Comparison of ENCODE assay signal across 22 mouse cellular contexts in the genomic region with DNA sequence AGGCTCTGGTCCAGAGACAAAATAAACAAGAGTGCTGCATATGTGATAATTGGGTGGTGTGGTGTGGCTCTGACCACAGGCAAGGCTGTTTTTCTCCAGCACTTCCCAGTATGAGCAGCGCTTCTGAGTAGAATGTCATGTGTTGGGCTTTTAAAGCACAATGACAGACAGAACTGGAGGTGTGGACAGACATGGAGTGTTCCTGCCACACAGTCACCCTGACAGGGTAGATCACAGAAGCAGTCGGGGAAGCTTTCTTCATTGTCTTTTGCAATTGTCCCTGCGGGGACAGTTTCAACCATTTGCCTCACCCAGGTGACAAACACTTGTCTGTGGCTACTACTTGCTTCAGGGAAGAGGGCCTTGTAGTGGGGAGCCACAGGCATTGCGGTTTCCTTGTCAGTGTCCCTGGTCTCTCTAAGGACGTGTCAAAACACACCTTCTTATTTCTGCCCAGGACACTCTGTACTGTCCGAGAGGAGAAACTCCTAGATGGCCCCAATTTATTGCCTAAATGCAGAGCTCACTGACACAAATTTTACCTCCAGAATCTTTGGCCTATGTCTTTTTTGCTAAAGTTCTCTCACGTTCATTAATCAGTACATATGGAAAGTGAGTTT.
A peak's percentile ranks its signal among the peaks of the same experiment; 100 is the strongest.
DNase-seq lines count a peak whose midpoint lies in the region; ATAC-seq and TF ChIP-seq lines count a peak whose summit lies in the region.
"Had no signal": no experiment of that assay in that cellular context is flagged by ENCODE, and none has a peak within 500 bp of the region (broad histone marks: within the 10 kb centered on the region; RNA-seq: fewer than 3 reads in every experiment).

No protein-coding gene starts in this region.

- no peaks in the 10 kb centered on the region for H3K36me3 ChIP-seq in heart, embryonic 10.5 days
- no peaks in the 10 kb centered on the region for H3K36me3 ChIP-seq in lung, embryonic 14.5 days (ENCODE audit: insufficient read depth)
- no peaks in the 10 kb centered on the region for H3K36me3 ChIP-seq in heart, postnatal 0 days (replicated peaks; ENCODE audit: control insufficient read depth, insufficient read depth, low read length)
- H3K36me3 ChIP-seq in forebrain, postnatal 0 days (ENCODE audit: insufficient read depth), result no peaks in the 10 kb centered on the region
- H3K36me3 ChIP-seq: embryonic facial prominence, embryonic 12.5 days; limb, embryonic 12.5 days; midbrain, embryonic 12.5 days; neural tube, embryonic 13.5 days had no signal

- no peaks in the 10 kb centered on the region for H3K27me3 ChIP-seq in heart, embryonic 10.5 days (ENCODE audit: insufficient read depth, poor library complexity, severe bottlenecking)
- no peaks in the 10 kb centered on the region for H3K27me3 ChIP-seq in lung, embryonic 14.5 days (ENCODE audit: insufficient read depth, low read length)
- no peaks in the 10 kb centered on the region for H3K27me3 ChIP-seq in heart, postnatal 0 days (ENCODE audit: control insufficient read depth, insufficient read depth, low read length)
- no peaks in the 10 kb centered on the region for H3K27me3 ChIP-seq in forebrain, postnatal 0 days (ENCODE audit: insufficient read depth, low read length)
- H3K27me3 ChIP-seq: embryonic facial prominence, embryonic 12.5 days; limb, embryonic 12.5 days; midbrain, embryonic 12.5 days; neural tube, embryonic 13.5 days had no signal

- no peak for TF ChIP-seq CTCF in lung, embryonic 14.5 days (IDR thresholded peaks at IDR 0.05; ENCODE audit: low read depth)
- TF ChIP-seq CTCF in lung, adult 2 months (IDR thresholded peaks at IDR 0.05; ENCODE audit: insufficient read depth, low read length), result no peak
- no peak for TF ChIP-seq CTCF in heart, postnatal 0 days (IDR thresholded peaks at IDR 0.05; ENCODE audit: low read depth)
- no peak for TF ChIP-seq CTCF in forebrain, postnatal 0 days (IDR thresholded peaks at IDR 0.05; ENCODE audit: low read depth)

- DNase-seq in heart, embryonic 10.5 days (ENCODE audit: low spot score), result no peak
- DNase-seq in heart, postnatal 4 days, result no peak
- DNase-seq in lung, embryonic 14.5 days, result no peak
- DNase-seq in lung, adult 2 months, result no peak
- peak; percentile 19 for DNase-seq in heart, postnatal 0 days (ENCODE audit: low spot score)
- DNase-seq in forebrain, postnatal 0 days, result no peak
- no peak for DNase-seq in spleen, postnatal 14 days (ENCODE audit: low spot score in 2 of 2)
- DNase-seq: adrenal gland, adult 8-10 months; B cell, adult 2 months; cerebellum, adult 2 months; kidney, adult 11 months; kidney, postnatal 36 days; layer of hippocampus, adult 9-11 months; right cerebral cortex, postnatal 14 days; thymus, postnatal 25 days had no signal

- WGBS in heart, embryonic 10.5 days, result 24% methylated on average over 7 of the region's 7 CpGs
- WGBS in lung, embryonic 14.5 days, result 47% methylated on average over 7 of the region's 7 CpGs
- WGBS in lung, adult 2 months, result 77% methylated on average over 7 of the region's 7 CpGs
- 36% methylated on average over 7 of the region's 7 CpGs for WGBS in heart, postnatal 0 days
- WGBS in forebrain, postnatal 0 days, result 93% methylated on average over 7 of the region's 7 CpGs

- H3K9ac ChIP-seq in lung, embryonic 14.5 days, result no peak overlapping the region
- no peak overlapping the region for H3K9ac ChIP-seq in heart, postnatal 0 days (replicated peaks; ENCODE audit: low read depth, low read length)
- no peak overlapping the region for H3K9ac ChIP-seq in forebrain, postnatal 0 days
- H3K9ac ChIP-seq: embryonic facial prominence, embryonic 12.5 days; hindbrain, embryonic 14.5 days; limb, embryonic 12.5 days; midbrain, embryonic 12.5 days; neural tube, embryonic 13.5 days had no signal

- no peak for TF ChIP-seq EP300 in heart, postnatal 0 days (IDR thresholded peaks at IDR 0.05; ENCODE audit: low read depth)

- ATAC-seq in lung, embryonic 14.5 days (ENCODE audit: insufficient read depth), result peak; percentile 50; the same call in 1 of the 2 replicates
- peak; percentile 46 for ATAC-seq in heart, postnatal 0 days (ENCODE audit: insufficient read depth, low read depth)
- peak; percentile 84 for ATAC-seq in megakaryocyte, adult 5-6 weeks (ENCODE audit: poor library complexity, severe bottlenecking)
- no peak for ATAC-seq in forebrain, postnatal 0 days

- 0 out of 2 replicates have a peak overlapping the region, but pooled peaks have one; percentile 59 for H3K27ac ChIP-seq in heart, embryonic 10.5 days
- no peak overlapping the region for H3K27ac ChIP-seq in lung, embryonic 14.5 days (ENCODE audit: low read depth)
- H3K27ac ChIP-seq in heart, postnatal 0 days (ENCODE audit: low read depth), result 0 out of 2 replicates have a peak overlapping the region, but pooled peaks have one; percentile 31
- H3K27ac ChIP-seq in forebrain, postnatal 0 days (ENCODE audit: low read depth, low read length), result no peak overlapping the region
- H3K27ac ChIP-seq: embryonic facial prominence, embryonic 12.5 days; hindbrain, embryonic 14.5 days; limb, embryonic 12.5 days; midbrain, embryonic 12.5 days; neural tube, embryonic 13.5 days; stomach, postnatal 0 days had no signal

- TF ChIP-seq POLR2A in lung, adult 2 months (IDR thresholded peaks at IDR 0.05; ENCODE audit: borderline replicate concordance, extremely low read depth, low read depth, low read length), result no peak

- peaks cover 34% of the 10 kb centered on the region for H3K4me1 ChIP-seq in heart, embryonic 10.5 days
- peaks cover 5% of the 10 kb centered on the region; the same call in 1 of the 2 replicates for H3K4me1 ChIP-seq in lung, embryonic 14.5 days (ENCODE audit: insufficient read depth)
- no peaks in the 10 kb centered on the region; the same call in 1 of the 2 replicates for H3K4me1 ChIP-seq in lung, adult 2 months (ENCODE audit: control insufficient read depth, insufficient read depth, low read length)
- H3K4me1 ChIP-seq in heart, postnatal 0 days (ENCODE audit: control insufficient read depth, insufficient read depth), result peaks cover 12% of the 10 kb centered on the region; the same call in 1 of the 2 replicates
- H3K4me1 ChIP-seq in forebrain, postnatal 0 days (ENCODE audit: insufficient read depth), result no peaks in the 10 kb centered on the region

- H3K4me2 ChIP-seq in lung, embryonic 14.5 days, result no peak overlapping the region
- H3K4me2 ChIP-seq in heart, postnatal 0 days (ENCODE audit: low read depth, low read length), result no peak overlapping the region
- H3K4me2 ChIP-seq in forebrain, postnatal 0 days (ENCODE audit: low read depth), result no peak overlapping the region
- H3K4me2 ChIP-seq: embryonic facial prominence, embryonic 12.5 days; hindbrain, embryonic 14.5 days; limb, embryonic 12.5 days; midbrain, embryonic 12.5 days; neural tube, embryonic 13.5 days had no signal

- no peak overlapping the region for H3K4me3 ChIP-seq in heart, embryonic 10.5 days
- no peak overlapping the region for H3K4me3 ChIP-seq in lung, embryonic 14.5 days (ENCODE audit: low read depth, low read length)
- H3K4me3 ChIP-seq in lung, adult 2 months (replicated peaks; ENCODE audit: extremely low read depth, low read depth, low read length), result no peak overlapping the region
- no peak overlapping the region for H3K4me3 ChIP-seq in heart, postnatal 0 days (ENCODE audit: low read depth, low read length)
- H3K4me3 ChIP-seq in forebrain, postnatal 0 days (ENCODE audit: low read depth, low read length), result no peak overlapping the region
- H3K4me3 ChIP-seq: embryonic facial prominence, embryonic 12.5 days; limb, embryonic 12.5 days; midbrain, embryonic 12.5 days; neural tube, embryonic 13.5 days had no signal

- no peaks in the 10 kb centered on the region for H3K9me3 ChIP-seq in heart, embryonic 10.5 days
- H3K9me3 ChIP-seq in lung, embryonic 14.5 days (ENCODE audit: low read depth, low read length), result no peaks in the 10 kb centered on the region
- H3K9me3 ChIP-seq in heart, postnatal 0 days (replicated peaks; ENCODE audit: control insufficient read depth, low read length), result no peaks in the 10 kb centered on the region
- no peaks in the 10 kb centered on the region for H3K9me3 ChIP-seq in forebrain, postnatal 0 days (ENCODE audit: low read length)
- H3K9me3 ChIP-seq: embryonic facial prominence, embryonic 12.5 days; limb, embryonic 12.5 days; midbrain, embryonic 12.5 days; neural tube, embryonic 13.5 days had no signal

Comparison
In these comparisons a context has a peak if more than half of its experiments do, and no peak if none do; other contexts are left out.
1. H3K27ac ChIP-seq: peak in heart, embryonic 10.5 days (single experiment) and heart, postnatal 0 days (single experiment); none in lung, embryonic 14.5 days (single experiment) and forebrain, postnatal 0 days (single experiment).